Mouse (Mus musculus) C2C12 (cell line): ENCODE measurements around the gene Sgk1.

Experiments used
- CTCF ChIP-seq: IDR thresholded peaks from one replicate; pipeline ENCODE4 v1.5.1; 2011; ENCODE audit not compliant: control insufficient read depth, insufficient read depth, insufficient read length
- USF1 ChIP-seq: IDR thresholded peaks from one replicate; pipeline ENCODE4 v1.6.1; 2011; ENCODE audit warnings: low read depth, mild to moderate bottlenecking, control low read depth, moderate library complexity

DNA sequence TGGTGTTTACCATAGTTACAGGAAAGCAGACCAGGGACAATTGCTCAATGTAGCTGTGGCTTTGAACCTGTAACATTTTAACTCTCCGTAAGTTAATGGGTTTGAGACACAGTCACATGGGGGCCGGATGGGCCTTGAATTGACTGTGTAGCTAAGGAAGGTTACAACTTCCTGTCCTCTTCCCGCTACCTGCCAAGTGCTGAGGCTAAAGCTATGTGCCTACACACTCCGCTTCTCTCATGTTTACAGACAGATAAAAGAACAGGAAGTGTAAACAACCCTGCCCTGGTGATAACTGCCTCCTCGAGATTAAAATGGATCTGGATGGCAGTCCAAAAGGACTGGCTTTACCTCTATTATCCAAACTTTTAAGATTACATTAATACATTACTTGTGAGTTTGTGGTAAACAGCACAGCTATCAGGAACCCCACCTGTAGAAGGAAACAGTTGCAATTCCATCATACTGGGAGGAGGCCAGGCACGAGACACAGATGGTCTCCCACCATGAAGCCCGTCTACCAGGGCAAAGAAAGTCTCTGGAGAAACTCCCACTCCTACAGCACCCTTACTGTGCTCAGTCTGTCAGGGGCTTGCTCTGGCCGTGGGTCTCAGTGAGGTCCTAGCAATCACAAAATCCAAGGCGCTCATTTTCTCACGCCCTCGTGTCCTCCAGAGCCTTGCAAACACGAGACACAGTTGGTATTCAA lies 54.7 kb downstream of the Sgk1 start:
- TF ChIP-seq CTCF (no peak), USF1 (no peak)
